Mouse (Mus musculus): ENCODE measurements at regions not wholly inside any gene's neighbourhood (a gene's known extent, or its start where the extent isn't known, plus 50 kb on each side); places are given as distances from the start of the nearest gene placed in this dataset.
A peak's percentile ranks its signal among the peaks of the same experiment; 100 is the strongest.

DNA sequence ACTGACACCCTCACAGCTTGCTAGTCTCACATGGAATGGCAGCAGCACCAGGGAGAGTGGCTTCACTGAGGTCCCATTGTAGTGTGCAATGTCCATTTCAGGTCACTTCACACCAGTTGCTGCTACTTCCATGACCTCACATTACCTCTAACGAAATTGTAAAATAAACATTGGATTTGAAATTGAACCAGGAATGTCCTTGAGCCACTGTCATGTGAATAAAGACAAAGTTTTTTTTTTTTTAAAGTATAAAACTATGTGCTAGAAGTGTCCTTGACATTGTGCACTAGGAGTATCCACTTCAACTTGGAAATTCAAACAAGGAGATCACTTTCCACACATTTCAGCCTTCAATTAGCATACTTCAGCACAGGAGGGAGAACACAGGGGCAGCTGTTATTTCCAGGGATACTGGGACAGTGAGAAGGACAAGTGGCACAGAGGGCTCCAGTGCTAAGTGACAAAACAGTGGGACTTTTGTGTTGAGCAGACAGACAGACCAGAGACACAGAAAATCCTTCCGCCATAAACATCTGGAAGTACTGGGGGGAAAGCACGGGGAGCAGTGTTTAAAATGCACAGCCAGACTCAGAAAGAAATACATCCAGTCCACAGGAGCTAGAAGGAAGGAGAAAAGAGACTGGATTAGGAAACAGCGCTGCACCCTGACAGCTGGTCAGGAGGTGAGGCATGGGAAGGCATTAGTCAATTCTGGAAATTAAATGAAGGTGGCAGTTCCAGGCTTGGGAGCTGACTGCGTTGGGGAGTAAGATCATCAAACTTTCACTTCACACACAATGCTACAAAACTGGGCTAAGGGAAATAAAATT lies 49.9 kb upstream of the Prkd1 start:
- peak; percentile 13 for DNase-seq

Data from adrenal gland, adult 2 months (tissue).